Mouse (Mus musculus) MEL (cell line): ENCODE results near the gene Faap24.

Source experiments
- CTCF ChIP-seq, 3 experiments: IDR thresholded peaks in 2 of 3; conservative IDR thresholded peaks in 1 of 3; 2 replicates each; pipeline ENCODE4 v1.5.1; 2011 to 2012; ENCODE audit warnings: low read length in 3 of 3, low read depth in 2 of 3, mild to moderate bottlenecking in 2 of 3, improper control_type of control experiment in 1 of 3, inconsistent platforms in 1 of 3, mixed read lengths in 1 of 3, moderate library complexity in 1 of 3; ENCODE audit not compliant: control insufficient read depth in 1 of 3, insufficient read depth in 1 of 3, poor library complexity in 1 of 3, severe bottlenecking in 1 of 3
- MAZ ChIP-seq: IDR thresholded peaks from 2 replicates; pipeline ENCODE4 v1.6.1; 2012; ENCODE audit warnings: low read depth, mild to moderate bottlenecking, inconsistent platforms, low read length, improper control_type of control experiment
- MEF2A ChIP-seq: IDR thresholded peaks from 2 replicates; pipeline ENCODE4 v1.6.1; 2014; ENCODE audit warnings: low read depth, mild to moderate bottlenecking, inconsistent platforms, low read length, improper control_type of control experiment; ENCODE audit not compliant: poor library complexity, insufficient replicate concordance, severe bottlenecking; ENCODE audit errors: extremely low read depth
- POLR2A ChIP-seq, 2 experiments: IDR thresholded peaks; 2 replicates each; pipeline ENCODE4 v1.6.1; 2011 to 2012; ENCODE audit warnings: low read length in 2 of 2, mild to moderate bottlenecking in 2 of 2, control low read depth in 1 of 2, improper control_type of control experiment in 1 of 2, low read depth in 1 of 2, moderate library complexity in 1 of 2; ENCODE audit not compliant: control insufficient read depth in 1 of 2, insufficient read depth in 1 of 2, poor library complexity in 1 of 2
- RCOR1 ChIP-seq: IDR thresholded peaks from 2 replicates; pipeline ENCODE4 v1.6.1; 2012; ENCODE audit warnings: low read depth, mild to moderate bottlenecking, inconsistent platforms, low read length, improper control_type of control experiment
- TAL1 ChIP-seq: IDR thresholded peaks from 2 replicates; pipeline ENCODE4 v1.6.1; 2012; ENCODE audit warnings: mild to moderate bottlenecking, inconsistent platforms, low read length, moderate library complexity, mixed read lengths
- USF1 ChIP-seq: IDR thresholded peaks from 2 replicates; pipeline ENCODE4 v1.6.1; 2014; ENCODE audit warnings: low read depth, mild to moderate bottlenecking, inconsistent platforms, low read length, improper control_type of control experiment, moderate library complexity

GRCm38 (mm10) chr7:35435266-35435665 lies 38.6 kb upstream of the Faap24 start:
- TF ChIP-seq POLR2A (IDR thresholded peaks at IDR 0.05; ENCODE audit: control insufficient read depth in 1 of 2, insufficient read depth in 1 of 2, low read depth in 1 of 2, low read length in 2 of 2, poor library complexity in 1 of 2) (no peak), CTCF (IDR thresholded peaks at IDR 0.05 in 2 of 3, conservative IDR thresholded peaks at IDR 0.05 in 1 of 3; ENCODE audit: control insufficient read depth in 1 of 3, insufficient read depth in 1 of 3, low read depth in 2 of 3, low read length in 3 of 3, poor library complexity in 1 of 3, severe bottlenecking in 1 of 3) (no peak), USF1 (no peak), RCOR1 (no peak), MAZ (no peak), TAL1 (no peak), MEF2A (no peak)
